Mouse (Mus musculus) MN1 (cell line): Measurements from ENCODE around the gene Lhpp.

Source experiments
- DNase-seq: peaks from one replicate; pipeline ENCODE4 v3.0.0-alpha.2; 2016; ENCODE audit warnings: low spot score

The Lhpp gene

DNA sequence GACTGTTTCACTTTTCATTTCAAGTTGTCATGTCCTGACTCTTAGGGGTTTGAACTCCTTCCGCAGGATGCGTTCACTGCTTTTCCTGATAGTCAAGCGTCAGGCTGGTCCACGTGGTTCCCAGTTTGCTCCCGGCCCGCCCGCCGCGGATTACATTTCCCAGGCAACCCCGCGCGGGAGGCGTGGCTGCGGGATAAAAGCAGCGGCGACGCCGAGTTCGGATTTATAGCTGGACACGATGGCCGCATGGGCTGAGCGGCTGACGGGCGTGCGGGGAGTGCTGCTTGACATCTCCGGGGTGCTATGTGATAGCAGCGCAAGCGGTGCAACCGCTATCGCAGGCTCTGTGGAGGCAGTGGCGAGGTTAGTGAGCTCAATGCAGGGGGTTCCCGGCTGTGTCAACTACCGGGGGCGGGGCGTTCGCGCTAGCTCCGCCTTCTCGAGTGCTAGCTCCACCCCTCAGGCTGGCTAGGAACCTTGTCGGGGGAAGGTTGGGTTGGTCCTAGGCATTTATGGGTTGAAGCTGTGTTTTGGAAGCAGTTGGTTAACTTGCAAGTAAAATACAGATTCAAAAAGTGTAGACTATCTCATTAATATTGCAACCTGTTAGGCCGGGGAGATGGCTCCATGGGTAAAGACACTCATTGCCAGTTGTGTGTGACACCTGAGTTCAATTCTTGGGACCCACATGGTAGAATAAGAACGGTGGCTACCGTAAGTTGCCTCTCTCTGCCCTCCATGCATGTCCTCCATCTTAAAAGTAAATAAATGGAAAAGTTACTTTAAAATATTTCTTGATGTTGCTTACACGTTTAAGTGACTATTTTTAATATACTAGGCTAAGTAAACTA, at the start of gene Lhpp:
Gene Lhpp (plus strand): TSS at position 171 of the 851 bp plus-strand sequence.
- DNase-seq: peak; percentile 75

DNA sequence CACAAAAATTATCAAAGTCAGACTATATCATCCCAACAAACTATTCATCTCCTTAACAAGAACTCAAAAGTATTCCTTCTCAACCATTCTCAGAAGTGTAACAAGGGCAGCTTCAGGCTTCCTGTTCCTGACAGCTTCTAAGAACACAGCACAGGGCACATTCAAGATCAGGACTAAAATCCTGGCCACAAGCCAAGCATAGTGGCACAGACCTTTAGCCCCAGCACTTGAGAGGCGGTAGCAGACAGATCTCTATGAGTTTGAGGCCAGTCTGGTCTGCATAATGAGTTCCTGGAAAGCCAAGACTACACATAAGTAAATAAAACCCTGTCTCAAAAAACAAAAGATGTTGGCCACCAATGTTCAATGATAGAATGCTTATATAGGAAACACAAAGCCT, 44.6 kb upstream of the Lhpp start:
- DNase-seq: peak; percentile 42

DNA sequence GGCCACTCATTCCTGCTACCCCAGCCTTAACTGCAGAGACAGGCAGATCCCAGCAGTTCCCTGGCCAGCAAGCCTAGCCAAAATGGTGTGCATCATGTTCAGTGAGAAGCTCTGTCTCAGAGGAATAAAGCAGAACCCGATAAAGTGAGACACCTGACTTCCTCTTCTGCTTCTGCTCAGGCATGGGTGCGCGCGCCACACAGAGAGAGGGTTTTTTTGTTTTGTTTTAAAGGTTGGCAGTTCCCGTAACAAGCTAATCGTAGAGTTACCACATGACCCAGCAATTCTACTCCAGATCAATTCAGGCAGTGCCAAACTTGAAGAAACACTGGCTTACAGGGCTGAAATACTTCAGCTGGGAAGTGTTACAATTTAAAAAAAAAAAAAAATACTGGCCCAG, 41.6 kb upstream of the Lhpp start:
- DNase-seq: no peak

DNA sequence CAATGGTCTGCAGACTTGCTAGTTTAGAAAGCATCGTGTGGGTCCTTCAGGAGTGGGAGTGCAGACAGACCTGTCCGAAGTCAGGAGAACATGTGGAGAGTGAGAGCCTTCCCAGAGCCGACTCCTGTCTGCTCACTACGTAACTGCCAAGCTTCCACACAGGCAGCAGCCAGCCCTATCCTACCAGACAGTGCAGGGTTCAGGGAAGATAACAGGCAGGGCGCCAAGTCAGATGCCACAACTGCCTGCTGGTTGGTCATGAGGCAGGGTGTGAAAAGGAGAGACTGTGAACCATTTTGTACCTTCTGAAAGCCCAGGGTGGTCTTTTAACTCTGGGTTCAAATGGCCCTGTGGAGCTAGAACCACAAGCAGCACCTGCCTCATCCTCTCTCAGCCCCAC, 40.4 kb upstream of the Lhpp start:
- DNase-seq: peak; percentile 56

DNA sequence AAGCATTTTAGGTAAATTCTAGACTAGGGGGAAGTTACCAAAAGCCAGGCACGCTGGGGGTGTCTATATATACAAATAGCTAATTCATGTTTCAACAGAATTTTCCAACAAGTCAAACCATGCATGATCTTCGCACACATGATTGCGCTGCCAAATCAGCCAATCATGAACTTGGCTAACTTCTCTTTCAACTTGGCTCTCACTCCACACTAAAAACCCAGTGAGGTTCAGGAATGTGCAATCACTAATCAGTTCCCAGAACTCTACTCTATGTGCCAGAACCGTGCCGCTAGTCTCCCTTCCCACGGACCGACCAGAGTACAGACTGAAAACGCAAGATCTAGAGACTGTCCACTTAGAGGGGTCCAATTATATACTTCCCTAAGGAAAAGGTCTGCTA, 39.0 kb upstream of the Lhpp start:
- DNase-seq: no peak

DNA sequence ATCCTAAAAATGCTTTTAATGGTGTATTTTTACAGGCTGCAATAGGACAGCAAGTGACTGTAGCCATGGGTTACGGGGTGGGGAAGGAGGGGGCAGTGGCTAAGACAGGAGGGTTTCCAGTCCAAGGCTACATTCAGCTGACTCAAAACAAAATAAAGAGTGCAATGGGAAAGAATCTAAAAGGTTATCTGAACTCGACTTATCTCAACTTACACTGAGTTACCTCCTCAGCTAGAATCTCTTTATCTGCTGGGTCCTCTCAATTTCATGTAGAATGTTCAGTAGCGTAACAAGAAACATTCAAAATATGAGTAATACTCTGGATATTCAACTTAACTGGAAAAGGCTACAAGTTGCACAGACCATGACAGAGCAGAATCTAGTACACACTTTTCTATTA, 37.7 kb upstream of the Lhpp start:
- DNase-seq: no peak

DNA sequence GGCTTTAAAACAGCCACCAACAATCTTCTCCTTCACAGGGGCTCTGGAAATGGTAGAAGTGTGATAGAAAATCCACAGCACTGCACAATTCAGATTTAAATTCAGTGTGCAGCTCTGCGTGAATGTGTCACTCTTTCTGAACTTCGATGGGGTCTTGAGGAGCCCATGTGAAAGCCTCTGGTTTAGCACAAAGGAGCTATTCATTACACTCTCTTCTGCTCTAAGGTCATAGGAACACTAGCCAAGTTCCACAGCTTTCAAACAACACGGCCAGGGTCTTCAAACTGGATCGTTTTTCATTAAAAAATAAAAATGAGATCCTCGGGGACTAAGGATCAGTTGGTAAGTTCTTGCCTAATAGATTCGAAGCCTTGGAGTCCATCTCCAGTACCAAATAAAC, 37.2 kb upstream of the Lhpp start:
- DNase-seq: no peak

DNA sequence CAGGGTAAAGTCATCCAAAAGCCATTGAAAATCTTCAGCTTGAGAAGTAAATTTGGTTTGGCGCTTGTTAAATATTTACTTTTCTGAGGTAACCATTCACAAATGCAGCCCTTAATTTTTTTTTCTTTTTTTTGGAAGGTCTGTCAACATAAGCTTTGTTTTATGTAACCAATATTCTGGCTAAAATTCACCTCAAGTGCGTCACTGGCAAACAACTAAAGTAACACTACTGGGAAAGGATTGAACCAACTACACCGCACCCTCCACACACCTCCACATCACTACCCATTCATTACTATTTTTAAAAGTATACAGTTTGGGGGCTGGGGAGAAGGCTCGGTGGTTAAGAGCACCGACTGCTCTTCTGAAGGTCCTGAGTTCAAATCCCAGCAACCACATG, 35.8 kb upstream of the Lhpp start:
- DNase-seq: no peak

DNA sequence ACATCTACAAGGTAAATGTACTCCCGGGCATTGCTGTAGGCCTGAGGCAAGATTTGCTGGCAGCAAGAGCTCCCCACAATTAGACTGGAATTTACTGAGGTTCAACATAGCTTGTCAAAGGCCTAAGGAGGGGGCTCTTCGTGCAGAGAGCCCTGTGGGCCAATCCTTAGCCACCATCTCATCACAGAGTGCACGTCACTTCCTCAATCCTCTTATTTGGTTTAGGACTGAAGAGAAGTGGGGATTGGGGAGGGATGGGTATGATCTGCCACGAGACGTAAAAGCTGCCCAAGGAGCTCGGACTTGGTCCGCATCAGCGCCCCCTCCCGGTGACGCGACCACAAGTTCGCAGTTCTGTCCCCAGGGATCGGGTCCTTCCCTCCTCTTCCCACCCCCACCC, 34.8 kb upstream of the Lhpp start:
- peak; percentile 90 for DNase-seq

DNA sequence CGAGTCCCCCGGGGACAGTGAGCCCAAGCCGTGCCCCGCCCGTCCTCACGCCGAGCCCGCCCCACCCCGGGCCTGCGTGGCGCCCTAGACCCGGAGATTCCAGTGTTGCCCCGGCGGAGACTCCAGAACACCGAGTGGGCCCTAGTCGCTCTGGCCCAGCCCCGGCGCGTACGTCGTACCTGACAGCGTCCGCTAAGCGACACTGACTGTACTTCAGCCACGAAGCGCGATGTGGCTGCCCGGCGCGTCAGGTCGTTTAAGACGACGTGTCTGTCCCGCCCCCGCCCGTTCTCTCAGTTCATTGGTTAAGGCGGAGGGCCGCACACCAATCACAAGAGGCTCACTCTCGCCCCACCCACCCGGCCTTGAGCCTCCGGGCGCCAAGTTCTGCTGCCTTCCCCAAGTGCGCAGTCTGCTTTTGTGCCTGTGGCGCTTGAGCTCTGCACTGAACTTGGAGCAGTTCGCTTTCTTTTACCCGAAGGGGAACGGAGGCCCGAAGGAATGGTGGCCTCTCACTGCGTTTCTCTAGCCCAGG, 34.3 kb upstream of the Lhpp start, which contains the start of gene Oat:
Gene Oat (minus strand): TSS at position 283 of the 535 bp plus-strand sequence.
- DNase-seq: peak; percentile 94

DNA sequence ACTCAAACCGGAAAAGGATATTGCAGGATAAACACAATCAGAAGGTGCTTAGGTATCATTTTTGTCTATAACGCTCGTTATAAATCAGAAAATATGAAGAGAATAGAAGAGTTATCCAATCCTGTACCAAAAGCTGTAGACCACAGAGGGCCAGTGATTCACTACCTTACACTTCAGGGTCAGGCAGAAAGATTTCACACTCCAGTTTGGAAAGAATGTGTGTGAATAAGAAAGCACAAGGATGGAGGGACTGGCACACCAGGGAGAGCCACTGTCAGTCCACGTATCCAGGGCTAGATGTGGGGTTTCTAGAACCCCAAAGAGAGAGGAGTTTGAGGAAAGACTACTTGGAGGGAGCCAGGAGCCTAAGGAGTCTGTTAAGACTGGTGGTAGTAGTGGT, 33.5 kb upstream of the Lhpp start:
- no peak for DNase-seq

DNA sequence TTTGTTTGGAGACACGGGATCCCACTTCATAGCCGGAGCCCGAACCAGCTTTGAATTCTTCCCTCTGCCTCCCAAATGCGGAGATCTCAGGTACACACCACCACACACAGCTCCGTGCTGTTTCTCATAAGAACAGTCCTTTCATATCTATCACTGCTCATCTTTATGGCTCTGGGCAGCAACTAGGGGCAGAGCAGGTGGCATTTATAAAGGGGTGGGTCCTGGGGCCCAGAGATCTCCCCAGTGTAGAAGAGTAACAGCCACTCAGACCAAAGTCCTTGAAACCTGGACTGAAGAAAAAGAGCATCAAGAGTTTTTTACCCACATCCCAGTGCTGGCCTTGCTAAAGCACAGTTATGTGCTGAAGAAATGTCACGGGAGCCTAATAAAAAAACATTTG, 29.9 kb upstream of the Lhpp start:
- no peak for DNase-seq

DNA sequence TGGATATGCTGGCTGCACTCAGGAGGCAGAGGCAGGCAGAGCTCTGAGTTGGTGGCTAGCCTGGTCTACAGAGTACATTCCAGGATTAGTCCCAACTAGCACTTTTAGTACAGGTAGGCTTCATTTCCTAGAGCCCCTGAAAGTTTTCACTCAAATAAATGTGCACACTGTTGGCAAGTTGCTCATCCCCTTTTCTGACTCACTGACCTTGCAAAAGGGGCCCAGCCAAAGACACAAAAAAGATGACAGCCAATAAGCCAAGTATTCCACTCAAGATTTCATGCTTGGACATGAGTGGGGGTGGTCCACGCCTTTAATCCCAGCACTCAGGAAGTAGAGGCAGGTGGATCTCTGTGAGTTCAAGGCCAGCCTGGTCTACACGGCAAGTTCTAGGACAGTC, 29.0 kb upstream of the Lhpp start:
- no peak for DNase-seq

DNA sequence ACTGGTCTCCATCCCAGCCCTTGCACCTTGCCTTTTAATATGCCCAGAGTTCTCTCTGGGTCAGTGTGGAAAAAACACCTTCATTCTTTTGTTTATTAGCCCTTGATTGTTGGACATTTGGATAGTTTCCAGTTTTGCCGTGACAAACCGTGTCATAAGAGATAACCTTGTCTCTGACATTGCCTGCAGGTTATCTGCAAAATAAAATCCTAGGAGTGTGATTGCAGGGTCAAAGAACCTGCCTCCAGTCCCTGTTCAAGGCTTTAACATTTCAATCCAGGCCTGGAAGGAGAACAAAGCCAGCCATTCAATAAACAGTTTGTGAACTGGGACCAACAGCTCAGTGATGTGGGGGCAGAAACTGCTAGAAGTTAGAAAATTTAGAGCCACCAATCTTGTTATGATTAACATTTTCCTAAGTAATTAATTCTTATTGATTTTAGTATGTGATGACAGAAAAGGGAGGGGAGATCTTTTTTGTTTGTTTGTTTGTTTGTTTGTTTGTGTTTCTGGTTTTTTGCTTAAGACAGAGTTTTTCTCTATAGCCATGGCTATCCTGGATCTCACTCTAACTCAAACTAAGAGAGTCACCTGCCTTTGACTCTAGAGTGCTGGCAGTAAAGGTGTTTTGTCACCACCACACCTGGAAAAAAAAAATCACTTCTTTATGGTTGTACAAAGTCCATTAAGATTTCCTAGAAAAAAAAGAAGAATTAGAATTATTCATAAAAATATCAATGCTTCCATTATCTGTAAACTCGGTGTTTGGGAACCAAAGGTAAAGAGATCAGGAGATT, 24.5 kb upstream of the Lhpp start:
- DNase-seq: no peak

DNA sequence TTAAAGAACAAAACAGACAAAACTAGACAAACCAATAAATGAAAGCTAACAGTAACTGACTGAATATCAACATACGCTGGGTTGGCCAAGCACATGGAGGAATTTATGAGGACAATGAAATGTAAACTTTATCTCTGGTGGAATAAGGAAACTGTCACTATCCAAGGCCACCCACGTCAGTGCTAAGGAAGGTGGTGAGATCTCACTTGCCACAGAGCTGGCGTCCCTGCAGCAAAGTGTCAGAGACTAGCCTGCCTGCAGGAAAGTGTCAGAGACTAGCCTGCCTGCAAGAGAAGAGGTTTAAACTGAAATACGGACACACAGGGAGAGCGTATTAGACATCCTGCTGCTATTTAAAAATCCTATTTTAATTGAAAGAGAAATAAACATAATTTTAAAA, 23.3 kb upstream of the Lhpp start:
- no peak for DNase-seq

DNA sequence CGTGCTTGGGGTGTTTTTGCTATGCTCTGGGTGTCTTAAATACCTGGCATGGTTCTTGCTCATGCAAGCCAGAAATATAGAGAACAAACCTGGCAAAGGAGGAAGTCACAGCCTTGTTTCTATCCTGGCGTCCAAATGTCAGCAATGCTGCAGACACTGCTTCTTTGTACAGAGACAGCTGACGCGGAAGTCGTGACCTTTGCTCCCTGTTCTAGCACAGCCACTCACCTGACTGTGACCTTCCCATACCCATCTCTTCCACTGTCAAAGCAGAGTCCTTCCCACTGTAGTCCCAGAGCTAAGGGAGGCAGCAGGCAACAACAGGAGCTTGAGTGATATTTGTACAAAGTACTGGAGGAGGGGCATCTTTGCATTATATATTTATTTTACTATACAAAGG, 20.8 kb upstream of the Lhpp start:
- no peak for DNase-seq

DNA sequence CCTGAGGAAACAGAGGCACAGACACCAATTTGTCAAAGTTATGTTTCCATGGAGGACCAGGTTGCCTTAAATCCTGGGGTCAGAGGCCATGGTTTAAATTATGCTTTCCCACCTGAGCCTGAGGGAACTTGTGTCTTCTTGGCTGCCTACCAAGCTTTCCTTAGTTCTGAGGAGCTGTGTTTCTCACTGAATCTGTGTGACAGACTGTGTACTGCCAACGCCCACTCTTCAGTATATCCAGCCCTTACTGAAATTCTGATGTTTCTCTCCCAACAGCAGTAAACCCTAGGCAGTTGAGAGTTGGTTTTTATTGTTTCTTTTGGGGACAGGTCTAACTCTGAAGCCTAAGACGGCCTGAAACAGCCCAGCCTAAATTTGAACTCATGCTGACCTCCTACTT, 16.7 kb upstream of the Lhpp start:
- no peak for DNase-seq

DNA sequence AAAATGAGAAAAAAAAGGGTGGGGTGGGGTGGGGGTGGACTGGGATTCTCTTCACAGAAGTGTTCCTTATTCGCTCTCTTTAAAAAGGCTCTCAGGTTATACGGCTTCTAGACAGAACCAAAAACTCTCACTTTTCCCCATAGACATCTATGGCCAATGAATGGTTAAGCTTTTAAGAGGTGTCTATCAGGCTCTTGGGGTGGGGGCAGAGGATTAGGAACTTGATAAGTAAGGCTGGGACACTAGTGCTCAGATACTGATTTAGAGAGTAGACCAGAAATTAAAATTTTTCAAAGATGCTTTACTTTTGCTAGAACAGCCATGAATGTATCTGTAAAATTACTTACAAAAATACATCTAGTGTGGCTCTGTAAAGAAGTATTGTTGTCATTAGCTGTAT, 16.1 kb upstream of the Lhpp start:
- no peak for DNase-seq

DNA sequence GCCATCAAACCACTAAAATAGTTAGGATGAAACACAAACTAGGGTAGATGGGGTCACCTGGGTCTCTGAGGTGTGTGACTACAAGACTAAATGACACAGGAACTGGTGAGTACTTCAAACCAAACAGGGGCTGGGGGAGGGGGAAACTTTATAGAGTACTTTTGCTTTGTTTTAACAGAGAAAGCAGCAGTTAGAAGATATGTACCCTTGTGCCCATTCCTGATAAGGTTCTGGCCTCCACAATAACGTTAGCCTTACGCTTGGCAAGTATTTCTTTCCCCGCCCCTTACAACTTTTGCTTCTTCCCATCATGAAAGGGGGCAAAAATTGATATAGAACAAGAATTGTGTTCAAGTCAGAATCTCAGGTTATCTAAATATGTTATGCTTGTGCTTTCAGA, 14.7 kb upstream of the Lhpp start:
- DNase-seq: no peak

DNA sequence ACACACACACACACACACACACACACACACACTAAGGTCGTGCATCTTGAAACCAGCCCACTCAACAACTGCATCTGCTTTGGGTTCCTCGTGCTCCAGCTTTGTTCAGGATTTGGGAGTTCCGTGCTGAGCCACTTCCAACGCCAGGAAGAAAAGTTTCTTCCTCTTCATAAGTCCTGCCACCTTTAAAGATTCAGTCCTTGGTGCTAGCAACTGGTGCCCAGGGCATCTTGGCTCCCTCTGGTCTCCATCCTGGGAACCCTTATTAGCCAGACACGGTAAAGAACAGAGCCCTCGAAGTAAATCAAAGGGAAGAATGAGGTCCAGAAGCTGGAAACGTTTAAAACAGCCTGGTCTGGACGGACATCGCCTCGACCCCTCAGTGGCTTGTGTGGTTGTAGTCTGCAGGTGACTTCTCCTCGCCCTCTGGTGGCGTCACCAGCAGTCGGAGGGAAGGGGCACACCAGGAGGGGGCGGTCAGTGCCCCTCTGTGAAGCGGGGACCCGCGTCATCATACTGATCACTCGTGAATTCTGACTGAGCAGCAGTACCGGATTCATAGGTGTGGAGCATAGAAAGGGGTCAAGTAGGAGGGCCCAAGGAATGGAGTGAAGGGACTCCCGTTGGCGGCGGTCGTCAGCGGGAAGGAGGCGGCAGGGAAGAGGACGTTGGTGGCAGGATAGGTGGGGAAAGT, 13.7 kb upstream of the Lhpp start:
- DNase-seq: no peak

DNA sequence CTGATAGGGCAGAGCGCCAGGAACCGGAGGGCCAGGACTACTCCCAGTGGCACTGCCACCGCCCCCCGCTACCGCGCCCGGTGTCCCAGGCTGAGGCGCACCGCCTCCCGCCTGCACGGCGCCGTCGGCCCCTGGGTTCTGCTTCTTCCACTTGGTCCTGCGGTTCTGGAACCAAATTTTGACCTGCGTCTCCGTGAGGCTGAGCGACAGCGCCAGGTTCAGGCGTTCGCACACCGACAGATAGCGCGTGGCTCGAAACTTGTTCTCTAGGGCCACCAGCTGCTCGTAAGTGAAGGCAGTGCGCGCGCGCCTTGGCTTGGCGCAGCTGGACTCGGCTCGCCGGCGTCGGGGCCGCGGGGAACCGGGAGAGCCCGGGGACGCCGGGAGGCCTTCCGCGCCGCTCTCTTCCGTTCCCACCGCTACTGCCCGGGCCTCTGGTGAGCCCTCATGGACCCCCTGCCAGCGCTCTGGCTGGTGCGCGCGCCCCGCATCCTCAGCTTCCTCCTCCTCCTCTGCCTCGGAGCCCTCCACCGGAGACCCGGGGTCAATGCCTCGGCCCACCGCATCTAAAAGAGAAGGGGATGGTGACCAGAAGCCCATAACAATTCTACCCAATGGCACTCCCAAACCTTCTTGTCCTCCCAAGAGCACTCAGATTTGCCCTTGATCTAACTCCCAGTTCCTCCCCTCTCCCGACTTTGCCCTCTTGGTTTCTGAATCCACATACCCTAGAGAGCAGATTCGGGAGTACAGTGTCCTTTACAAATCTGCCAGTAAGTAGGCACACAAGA, 13.0 kb upstream of the Lhpp start:
- no peak for DNase-seq
